Mouse (Mus musculus): ENCODE measurements around the gene Mrpl44.

Mrpl44 gene

DNA sequence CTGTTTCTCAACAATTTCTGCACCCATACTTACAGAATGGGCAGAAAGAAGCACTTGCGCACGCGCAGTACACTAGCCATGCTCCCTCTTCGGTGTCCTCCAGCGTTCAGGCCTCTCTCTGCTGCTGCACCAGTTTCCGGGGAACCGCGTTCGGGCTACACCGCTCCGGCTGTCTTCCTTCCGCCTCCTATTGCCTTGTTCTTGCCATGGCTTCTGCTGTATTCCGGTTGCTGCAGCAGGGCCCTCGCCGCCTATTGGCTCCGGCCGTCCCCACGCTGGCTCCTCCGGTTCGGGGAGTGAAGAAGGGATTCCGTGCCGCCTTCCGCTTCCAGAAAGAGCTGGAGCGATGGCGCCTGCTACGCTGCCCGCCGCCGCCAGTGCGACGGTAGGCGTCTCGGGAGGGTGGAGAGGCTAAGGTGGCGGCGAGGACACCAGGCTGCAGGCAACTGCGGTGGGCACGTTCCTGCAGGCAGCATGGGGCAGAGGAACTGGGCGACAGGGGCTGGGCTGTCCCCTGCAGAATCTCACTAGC is at the start of gene Mrpl44, which contains the start of gene Wdfy1:
TSS of gene Mrpl44 (plus strand) at position 92 of the 532 bp plus-strand sequence.
TSS of gene Wdfy1 (minus strand) at position 217 of the 532 bp plus-strand sequence.
- DNase-seq (ENCODE audit: extremely low read depth, low read depth, low spot score) = peak; percentile 74

DNA sequence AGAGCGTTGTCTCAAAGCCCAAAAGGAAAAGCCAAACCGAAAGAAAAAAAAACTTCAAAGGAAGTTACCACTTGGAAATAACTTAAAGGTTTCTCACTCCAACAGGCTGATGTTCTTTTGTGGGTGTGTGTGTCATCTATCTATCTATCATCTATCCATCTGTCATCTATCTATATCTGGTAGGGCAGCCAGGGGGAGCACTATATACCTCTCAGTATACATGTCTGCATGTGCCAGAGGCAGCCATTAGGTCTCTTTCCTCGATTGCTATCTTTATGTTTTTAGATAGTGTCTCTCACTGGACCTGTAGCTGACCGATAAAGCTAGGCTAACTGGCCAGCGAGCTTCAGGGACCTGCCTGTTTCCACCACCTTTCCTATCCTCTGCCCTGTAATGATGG is 41.0 kb upstream of the Mrpl44 start:
- no peak for DNase-seq (ENCODE audit: extremely low read depth, low read depth, low spot score)

DNA sequence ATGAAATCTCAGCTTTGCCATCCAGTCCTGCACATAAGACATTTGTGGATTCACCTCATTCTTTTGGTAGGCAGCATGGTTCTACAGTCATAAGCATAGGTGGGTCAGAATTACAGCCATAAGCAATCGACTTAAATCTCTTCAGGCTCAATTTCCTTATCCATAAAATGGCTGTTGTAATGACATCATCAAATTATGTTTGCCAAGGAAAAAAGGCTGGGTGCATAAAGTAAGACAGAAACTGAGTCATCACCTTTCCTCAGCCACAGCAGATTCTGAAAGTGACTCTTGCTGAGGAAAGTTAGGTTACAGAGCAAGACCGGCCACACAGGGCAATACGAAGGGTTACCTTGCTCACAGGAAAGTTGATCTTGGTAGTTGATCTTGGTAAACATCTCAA is 39.4 kb upstream of the Mrpl44 start:
- DNase-seq (ENCODE audit: extremely low read depth, low read depth, low spot score) = no peak

DNA sequence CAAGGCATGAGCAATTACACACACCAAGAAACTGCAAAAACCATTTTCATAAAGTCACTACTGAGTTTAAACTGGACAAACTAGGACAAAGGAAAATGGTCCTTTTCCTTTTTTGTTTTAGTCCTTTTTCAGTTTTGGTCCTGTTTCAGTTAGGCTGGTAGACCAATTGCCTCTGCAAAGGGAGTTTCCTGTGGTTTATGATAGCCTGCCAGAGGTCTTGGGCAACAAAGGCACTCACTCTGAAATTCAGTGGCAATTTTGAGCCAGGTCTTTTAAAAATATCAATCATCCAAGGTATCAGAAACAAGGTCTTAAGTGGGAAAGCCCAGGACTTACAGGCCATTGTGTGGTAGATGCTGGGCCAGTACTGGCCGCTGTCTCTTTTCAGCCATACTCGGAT is 36.1 kb upstream of the Mrpl44 start:
- no peak for DNase-seq (ENCODE audit: extremely low read depth, low read depth, low spot score)

DNA sequence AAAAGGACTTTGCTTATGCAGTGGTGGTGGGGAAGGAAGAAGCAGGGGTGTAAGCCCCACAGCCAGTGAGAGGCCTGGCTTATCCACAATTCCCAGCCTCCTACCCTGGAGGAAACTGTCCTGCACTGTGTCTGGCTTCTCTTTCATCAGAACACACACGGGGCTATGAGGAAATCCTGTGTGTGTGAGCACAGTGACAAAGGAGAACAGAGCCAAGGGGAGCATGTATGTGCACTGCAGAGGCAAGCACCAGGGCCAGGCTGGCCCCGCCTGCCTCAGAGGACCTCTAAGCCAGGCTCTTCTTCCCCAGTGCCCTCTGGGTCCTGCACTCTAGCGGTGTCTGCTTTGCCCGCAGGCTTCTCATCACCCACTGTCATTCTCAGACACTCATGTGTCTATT is 34.8 kb upstream of the Mrpl44 start:
- DNase-seq (ENCODE audit: extremely low read depth, low read depth, low spot score) = no peak

DNA sequence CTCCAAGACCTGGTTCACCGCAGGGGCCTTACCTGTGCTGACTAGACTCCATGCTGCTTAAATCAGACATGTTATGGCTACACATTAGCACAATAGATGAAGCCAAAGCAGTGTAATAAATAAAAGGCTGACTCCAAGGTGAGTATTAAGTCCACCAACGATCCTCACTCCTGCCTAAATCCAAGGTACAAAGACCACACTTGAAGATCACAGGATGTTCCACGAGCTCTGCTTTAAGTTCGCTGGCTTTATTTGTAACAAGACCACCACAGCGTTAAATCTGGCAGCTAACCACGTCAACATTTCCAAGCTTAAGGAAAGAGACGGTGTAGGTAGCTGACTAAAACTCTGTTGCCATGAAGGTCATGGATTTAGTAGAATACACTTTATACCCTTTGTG is 32.9 kb upstream of the Mrpl44 start:
- DNase-seq (ENCODE audit: extremely low read depth, low read depth, low spot score) = no peak

DNA sequence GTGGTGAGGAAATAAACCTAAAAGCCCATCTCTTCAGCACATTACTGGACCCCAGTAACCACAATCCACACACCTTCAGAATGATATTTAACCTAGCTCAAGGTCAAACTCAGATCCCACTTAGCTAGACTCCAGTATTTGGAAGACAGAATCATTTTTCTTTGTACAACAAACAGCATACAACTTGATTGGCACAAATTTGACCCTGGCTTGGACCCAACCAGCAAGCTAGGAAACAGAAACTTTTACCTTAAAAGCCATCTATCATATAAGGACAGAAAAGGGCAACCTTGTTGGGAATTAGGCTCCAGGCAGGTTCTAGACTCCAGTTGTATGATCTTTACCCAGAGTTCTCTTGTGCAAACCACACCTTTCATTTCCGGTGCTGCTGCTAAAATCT is 32.4 kb upstream of the Mrpl44 start:
- DNase-seq (ENCODE audit: extremely low read depth, low read depth, low spot score) = no peak

DNA sequence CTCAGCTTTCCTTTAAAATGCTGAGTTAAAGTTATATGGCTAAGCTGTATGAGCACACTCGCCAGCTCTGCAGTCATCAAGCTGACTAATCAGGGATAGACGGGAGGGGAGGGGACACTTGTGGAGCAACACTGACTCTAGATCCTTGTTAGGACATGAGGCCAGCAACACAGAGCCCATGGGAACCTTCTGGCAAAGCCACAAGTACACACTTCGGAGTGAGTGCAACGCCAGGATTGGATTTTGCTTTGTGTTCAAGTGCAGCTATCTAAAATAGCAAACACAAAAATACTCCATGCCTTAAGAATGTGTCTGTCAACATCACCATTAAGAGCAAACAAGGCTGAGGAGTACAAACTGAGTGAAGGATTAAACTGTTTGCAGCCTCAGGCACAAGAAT is 29.8 kb upstream of the Mrpl44 start:
- peak; percentile 37 for DNase-seq (ENCODE audit: extremely low read depth, low read depth, low spot score)

DNA sequence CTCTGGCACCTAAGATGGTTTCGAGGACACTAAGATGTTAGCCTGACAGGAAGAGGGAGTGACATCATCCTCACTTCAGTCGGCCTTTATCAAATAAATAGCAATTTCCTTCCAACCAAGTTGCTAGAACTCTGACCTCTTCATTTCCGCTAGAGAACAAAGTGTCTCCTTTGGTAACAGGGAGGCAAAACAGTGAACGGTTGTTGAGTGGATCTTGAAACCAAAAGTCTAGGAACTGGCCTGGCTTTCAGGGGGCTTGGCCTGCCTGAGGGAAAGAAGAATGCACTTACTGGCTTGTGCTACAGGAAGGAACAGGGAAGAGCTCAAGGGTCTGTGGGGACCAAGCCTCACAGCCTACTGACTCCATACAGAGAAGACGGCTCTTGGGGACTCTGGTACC is 24.6 kb upstream of the Mrpl44 start:
- no peak for DNase-seq (ENCODE audit: extremely low read depth, low read depth, low spot score)

DNA sequence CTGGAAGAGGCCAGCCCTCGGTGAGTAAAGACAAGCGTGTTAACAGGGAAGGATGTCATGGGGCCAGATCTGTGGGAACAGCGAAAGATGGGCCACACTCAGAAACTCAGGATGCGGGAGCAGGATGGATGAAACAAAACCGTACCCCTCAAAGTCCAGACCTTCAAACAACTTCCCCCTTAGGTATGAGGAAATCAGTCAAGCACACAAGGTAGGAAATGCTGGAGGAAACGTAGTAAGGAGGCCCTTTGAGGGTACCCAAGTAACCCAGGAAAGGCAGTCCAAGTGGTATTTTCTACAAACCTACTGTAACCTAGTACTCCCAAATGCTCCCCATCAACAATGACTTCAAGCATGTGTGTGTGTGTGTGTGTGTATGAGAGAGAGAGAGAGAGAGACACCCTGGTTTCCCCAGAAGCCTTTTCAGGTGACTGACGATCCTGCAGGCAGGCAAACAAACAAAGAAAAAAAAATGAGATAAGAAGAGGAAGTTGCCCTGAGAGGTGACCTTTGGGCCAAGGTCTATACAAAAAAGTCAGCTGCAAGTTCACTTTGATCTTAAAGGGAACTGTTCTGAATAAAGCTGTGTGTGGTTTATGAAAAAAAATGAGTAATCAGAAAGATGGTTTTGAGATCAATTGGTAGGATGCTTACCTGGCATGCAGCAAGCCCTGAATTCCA is 23.7 kb upstream of the Mrpl44 start:
- no peak for DNase-seq (ENCODE audit: extremely low read depth, low read depth, low spot score)

DNA sequence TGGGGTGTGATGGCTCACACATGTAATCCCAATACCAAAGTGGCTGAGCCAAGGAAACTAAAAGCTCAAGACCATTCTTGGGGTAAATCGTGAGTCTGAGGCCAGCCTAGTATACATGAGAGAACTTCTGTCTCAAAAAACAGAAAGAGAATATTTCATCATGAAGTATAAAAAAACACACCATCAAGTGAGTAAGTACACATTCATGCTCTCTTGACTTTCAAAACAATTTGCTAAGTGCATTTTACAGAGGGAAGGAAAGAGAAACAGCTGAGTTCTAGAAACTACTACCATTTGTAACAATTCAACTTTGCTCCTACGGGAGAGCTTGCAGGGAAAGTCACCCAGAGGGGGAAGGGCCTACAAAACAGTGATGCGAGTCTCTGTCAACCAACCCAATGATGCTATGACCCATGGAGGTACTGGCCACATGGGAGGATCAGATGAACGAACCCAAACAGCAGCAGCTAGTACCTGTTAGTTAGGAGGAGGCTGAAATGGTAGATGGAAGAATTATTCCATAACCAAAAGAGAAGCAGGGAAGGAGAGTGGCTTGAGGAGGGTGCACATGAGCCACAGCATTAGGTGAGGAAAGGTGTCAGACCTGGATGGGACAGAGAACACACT is 23.0 kb upstream of the Mrpl44 start:
- DNase-seq (ENCODE audit: extremely low read depth, low read depth, low spot score) = no peak

DNA sequence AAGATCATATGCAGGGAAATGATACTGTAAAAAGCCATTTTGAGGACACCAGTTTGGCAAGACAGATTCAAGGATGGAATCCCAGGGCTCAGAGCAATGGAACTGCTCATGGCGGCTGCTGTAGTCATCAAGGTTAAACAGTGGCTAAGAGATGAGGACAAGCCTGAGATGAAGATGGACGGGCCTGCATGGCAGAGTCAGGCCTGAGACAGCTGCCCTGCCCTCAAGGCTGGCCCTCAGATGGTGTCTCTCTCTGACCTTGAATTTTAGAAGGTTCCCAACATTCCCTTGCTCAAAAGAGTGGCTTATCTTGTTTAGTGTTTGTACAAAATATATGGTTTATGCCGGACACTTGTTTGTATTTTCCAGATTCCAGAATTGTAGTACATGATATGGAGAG is 22.4 kb upstream of the Mrpl44 start:
- no peak for DNase-seq (ENCODE audit: extremely low read depth, low read depth, low spot score)

DNA sequence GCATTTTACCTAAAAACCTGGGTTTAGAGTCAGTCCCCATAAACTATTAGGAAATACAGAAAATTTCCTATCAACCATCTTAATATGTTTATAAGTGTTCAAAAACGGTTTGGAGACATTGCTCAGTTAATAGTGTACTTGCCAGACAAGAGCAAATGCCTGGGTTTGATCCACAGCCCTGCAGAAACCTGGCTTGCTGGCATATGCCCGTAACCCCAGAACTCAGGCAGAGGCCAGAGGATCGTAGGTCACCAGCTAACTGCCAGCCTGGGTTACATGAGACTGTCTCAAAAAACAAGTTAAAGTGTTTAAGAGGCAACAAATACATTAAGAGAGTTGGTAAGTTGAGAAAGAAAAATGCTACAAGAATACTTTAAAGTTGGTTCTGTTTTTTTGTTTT is 20.9 kb upstream of the Mrpl44 start:
- DNase-seq (ENCODE audit: extremely low read depth, low read depth, low spot score) = no peak

DNA sequence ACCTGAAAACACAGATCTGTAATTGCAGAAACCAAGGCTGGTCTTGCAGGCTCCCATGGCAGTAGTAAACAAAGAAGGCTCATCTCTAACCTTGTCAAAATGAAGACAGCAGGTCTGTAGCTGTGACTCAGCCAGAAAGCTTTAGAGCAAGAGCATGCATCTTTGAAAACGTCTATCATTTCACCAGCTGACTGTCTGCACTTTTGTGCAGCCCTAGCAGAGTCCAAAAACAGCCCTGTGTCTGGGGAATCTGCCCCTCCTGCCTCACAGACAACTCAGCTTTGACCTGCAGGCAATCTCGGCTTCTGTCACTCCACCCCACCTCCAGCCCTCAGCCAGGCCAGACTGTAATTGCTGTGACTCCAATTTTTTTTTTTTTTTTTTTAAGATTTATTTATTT is 20.4 kb upstream of the Mrpl44 start:
- no peak for DNase-seq (ENCODE audit: extremely low read depth, low read depth, low spot score)

DNA sequence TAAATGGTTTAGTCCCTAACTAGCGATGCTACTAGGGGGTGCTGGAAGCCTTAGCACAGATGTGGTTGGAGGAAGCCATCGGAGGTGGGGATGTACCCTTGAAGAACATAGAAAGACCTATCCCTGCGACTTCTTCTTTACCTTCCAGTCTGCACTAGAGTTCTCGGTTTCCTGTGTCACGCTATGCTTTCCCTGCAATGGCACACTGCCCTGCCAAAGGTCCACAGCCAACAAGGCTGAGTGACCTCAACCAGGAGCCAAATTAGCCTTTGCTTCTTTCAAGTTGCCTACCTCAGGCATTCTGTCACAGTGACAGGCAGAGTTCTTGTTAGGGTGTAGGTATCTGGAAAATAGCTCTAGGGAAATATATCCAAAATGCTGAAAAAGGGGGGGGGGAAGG is 19.4 kb upstream of the Mrpl44 start:
- no peak for DNase-seq (ENCODE audit: extremely low read depth, low read depth, low spot score)

DNA sequence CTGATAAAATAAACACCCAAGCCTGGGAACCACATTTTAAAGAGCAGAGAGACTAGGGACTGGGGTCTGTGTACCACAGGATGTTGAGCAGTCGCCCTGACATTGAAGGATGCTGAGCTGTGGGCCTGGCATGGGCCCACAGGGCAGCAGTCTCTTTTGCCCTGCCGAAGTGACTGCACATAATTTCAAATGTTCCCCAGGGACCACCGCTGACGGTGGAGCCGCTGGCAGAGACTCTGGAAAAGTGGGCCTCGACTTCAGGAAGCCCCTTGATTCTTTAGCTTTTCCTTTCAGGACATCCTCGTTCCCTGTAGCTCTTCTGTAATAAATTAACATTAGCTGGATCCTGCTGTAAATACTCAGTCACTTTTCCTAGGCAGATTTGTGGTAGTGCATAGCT is 18.7 kb upstream of the Mrpl44 start:
- DNase-seq (ENCODE audit: extremely low read depth, low read depth, low spot score) = no peak

DNA sequence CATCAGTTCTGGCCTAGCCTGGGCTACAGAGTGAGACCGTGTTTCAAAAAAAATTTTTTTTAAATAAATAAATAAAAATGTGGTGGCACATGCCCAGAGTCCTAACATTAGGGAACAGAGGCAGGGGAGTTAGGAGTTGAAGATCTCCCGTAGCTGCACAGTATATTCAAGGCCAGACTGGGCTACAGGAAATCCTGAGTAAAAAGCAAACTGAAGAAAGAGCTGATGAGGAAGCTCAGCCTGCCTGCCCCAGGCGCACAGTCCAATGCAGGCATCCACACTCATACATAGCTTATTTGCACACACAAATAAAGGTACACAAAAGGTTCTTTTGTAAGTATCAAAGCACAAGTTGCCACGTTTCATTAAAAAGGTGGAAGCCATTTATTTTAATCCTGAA is 18.2 kb upstream of the Mrpl44 start:
- no peak for DNase-seq (ENCODE audit: extremely low read depth, low read depth, low spot score)

DNA sequence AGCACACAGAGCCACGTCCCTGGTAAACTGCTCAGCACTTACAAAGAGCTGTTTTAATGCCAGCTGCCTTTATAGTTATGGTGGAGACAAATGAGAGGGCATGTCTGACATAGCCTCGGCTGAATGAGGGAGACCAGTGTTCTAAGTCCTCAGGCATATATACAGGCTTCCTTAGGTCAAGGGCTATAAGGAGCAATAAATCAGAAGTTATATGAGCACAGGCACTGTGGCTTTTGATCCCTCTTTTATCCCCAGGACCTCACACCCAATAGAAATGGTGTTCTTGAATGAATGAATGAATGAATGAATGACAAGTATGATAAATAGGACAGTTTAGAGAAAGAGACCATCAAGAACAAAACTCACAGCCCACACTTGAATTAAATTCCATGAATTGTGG is 16.8 kb upstream of the Mrpl44 start:
- no peak for DNase-seq (ENCODE audit: extremely low read depth, low read depth, low spot score)

DNA sequence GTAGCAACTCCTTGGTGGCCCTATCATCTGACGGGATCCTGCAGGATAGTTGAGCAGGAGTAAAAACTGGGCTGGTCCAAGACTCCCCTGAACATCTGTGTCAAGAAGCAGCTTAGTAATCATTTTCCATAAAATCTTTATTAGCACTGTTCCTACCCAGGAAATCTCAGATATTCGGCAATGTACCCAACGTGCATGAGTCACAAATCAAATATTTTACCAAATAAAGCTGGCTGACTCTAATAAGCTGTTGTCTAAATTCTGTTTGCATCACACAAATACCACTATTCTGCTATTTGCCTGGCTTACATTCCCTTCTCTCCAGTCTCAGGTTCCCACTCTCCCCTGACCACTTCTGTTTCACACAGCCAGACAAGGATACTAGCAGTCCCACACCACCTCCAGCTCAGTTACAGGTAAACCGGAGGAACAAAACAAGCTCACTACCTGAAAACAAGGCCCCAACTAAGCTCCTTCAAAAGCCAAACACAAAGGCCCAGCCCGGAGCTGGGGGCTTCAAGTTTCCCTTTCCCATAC is 16.3 kb upstream of the Mrpl44 start:
- DNase-seq (ENCODE audit: extremely low read depth, low read depth, low spot score) = no peak

DNA sequence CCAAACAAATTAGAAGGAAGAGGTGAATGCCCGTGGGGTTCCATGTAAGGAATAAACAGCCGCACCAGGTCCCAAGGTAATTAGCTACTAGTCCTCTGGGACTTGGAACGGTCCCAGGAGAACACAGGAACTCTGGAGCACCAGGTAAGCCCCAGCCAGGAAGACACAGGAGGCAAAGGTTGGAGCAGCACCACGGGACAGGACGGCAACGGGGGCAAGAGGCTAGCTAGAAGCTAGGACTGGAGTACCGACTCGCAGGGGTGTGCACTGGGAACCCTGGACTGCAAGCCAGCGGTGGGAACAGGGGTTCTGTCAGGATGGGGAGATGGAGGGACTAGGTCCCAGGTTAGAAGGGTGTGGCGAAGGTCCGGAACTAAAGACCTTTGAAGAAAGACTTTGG is 15.2 kb upstream of the Mrpl44 start:
- no peak for DNase-seq (ENCODE audit: extremely low read depth, low read depth, low spot score)

DNA sequence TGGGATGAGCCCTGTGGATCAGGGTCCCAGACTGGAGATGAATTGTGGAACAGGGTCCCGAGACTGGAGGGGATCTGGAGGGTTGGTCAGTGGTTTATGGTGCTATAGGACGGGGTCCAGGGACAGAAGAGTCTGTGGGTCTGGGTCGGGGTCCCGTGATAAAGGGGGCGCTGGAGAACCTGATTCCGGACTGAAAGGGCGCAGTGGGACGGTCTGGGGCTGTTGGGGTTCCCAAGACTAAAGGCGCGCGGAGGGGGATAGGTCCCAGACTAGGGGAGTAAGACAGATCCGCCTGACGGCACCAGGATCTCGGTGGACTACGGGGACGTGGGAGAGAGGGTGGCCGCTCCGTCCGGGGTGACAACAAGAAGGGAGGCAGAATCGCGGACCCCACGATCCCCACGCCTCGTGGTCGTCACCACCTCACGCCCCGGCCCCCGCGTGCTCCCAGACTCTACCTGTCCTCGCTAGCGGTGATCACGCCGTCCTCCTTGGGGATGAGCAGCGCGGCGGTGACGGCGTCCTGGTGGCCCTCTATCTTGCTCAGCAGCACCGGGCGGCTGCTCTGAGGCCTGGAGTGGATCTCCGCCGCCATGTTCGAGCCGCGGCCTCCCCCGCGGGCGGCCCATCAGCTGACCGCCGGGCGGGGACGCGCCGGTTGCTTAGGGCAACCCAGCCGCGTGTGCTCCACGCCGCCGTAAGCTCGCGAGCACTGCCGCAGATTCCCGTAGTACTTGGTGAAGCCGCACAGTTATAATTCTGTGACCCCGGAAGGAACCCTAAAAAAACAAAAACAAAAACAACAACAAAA is 14.5 kb upstream of the Mrpl44 start:
- no peak for DNase-seq (ENCODE audit: extremely low read depth, low read depth, low spot score)

DNA sequence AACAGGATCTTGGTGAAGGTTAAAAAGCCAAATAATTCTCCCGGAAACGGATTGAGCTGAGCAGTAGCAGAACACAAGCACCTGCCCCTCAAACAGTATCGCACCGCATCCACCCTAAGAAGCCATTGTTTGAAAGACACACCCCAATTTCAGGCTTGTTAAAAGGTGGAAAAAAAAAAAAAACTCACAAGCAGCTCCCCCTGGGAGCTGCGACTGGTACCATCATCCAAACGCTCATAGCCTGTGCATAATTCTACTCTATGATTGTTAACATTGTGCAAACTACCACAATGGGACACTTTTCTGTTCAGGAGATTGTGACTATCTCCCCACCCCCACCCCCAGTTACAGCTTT is 13.9 kb upstream of the Mrpl44 start:
- DNase-seq (ENCODE audit: extremely low read depth, low read depth, low spot score) = no peak

Data from fat pad, adult 2 months (tissue).